Mouse (Mus musculus) neutrophil, adult 5-6 weeks (primary cell): ENCODE results near the gene Gpr155. TPM values are rescaled to one million over a fixed set of nuclear protein-coding genes. Genes with fewer than 3 reads are reported as not detected.

ENCODE experiments used
- ATAC-seq: fragments of 151-379, 151-347 bp; 2 replicates; pipeline ENCODE4 v1.8.0; 2017; ENCODE audit warnings: mild to moderate bottlenecking, moderate TSS enrichment; ENCODE audit not compliant: insufficient number of reproducible peaks, poor library complexity, low FRiP score, severe bottlenecking; ENCODE audit errors: extremely low read depth
- total RNA-seq: library from RNA; stranded (forward); fragments of 200-1000 nt; gene quantifications from 2 replicates; pipeline ENCODE4 v1.2.3, GENCODE M21; 2017

Gpr155 gene
- total RNA-seq, 1 experiment from 2014 or later: 24.3 TPM

DNA sequence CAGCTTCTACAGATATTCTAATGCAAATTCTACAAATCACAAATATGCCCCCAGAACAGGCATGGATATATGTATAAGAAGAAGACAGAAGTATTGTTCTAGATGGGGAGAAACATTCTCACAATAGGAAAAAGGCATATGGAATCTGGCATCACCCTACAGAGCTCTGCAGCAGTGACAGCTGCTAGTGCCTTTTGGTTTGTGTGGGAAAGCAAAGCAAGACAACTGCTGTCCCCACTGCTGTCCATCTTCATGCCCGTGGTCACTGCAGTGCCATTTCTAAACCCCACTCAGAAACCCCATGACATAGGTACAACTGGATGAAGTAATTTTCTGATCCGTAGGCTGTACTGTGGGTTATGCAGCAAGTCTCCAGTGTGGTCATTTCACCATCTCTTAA is 6.4 kb upstream of the Gpr155 start:
- no peak for ATAC-seq

DNA sequence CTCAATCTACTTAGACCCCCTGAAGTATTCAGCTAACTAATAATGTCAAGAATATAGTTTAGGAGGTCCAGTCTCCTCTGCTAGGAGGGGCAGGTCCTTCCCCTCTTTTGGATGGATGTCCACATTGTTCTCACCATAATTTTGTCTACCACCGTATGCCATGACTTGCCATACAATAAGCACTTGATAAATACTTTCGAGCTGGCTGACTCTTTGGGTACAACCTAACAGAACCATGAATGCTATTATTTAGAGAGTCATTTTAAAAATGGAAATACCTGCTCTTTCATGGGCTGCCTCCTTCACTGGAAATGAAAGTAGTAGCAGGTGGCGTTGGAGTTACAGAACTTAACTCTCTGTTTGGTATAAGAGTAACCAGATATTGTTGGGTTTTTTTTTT is 3.6 kb upstream of the Gpr155 start:
- ATAC-seq: no peak

DNA sequence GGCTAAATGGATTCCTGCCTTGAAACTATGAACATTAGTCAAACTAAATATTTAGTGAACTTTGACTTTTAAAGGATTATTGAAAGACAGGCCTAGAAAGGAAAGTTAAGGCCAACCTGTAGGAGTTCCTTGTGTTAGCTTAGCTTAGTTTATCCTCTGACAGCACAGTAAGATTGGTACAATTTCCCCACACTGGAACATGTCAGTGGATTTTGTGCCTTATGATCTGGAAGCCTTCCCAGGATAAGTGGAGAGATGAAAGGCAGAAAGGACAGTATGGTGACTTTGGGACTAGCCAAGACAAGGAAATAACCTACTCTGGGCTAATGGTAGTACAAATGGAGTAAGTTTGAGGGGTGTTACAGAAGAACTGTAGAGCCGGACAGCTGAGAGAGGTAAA is 1.4 kb upstream of the Gpr155 start:
- no peak for ATAC-seq

DNA sequence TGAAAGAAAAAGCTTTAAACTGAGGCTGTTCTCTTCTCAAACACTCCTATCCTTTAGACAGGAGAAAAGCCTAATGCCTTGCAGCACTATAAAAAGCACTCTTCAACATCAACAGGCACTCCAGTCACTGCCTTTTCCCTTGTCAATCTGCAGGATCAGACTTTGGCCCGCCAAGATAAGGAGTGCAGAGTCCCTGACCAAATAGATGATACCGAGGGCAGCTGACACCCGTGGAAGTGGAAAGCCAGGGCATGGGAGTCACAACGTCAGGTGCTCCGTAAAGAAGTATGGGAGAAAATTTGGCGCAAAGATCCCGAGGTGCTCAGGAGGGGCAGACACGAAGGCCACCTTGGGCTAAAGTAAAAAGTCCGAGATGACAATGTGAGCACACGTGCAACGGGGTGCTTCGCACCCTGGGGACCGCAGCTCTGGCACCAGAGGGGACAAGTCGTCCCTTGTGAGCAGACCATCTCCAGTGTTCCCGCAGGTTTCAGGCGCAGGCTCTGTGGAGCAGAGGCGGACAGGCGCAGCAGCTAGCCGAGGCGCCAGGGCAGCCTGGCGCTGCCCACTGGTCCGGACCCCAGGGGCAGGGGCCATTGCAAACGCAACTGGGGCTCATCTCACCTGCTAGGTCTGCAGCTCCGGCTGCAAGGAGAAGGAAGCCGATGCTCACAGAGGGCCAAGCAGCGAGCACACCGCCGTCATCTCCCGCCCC is 574 bp downstream of the Gpr155 start:
- ATAC-seq: no peak

DNA sequence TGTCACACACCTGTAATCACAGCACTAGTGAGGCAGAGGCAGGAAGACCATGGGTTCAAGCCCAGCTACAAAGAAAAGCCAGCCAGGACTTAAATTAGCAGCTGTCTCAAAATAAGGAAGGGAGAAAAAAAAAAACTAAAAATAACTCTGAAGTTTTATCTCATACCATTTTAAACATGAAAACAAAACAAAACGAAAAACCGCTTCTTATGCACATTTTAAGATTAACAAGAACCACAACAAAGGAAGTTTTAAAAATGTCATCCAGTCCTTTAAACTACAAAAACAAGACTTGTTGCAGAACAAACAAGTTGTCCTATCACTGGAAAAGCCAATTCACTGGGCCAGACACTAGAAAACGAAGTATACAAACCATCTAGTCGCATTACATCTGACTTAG is 1.2 kb downstream of the Gpr155 start:
- ATAC-seq: no peak

DNA sequence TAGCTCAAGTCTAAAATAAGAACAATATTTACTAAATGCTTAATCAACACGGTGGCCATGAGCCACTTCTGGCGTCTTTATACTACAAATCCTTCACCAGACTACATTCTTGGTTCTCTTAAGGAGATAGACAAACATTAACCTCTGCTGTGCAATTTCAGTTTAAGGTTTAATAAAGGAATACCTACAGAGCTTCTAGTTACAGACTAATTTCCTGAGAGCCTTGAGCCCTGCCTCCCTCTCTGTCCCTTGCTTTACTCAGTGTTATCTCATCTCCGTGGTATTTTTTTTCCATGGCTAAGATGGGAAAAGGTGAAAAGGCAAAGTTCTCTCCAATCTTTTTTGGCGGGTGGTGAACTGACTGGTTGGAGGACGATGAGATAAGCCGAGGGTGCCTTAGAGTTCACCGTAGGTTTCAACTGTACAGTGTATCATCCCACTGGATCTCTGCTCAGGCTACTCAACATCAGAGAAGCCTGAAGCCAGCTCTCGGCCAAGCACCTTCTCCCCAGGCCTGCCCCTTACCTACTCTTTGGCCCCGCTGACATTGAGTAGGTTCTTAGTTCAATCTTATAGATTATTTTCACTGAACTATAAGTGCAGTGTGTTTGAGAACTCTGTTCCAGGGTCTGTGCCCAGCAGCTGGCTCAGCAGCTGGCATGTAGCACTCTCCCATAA is 5.9 kb downstream of the Gpr155 start:
- no peak for ATAC-seq

DNA sequence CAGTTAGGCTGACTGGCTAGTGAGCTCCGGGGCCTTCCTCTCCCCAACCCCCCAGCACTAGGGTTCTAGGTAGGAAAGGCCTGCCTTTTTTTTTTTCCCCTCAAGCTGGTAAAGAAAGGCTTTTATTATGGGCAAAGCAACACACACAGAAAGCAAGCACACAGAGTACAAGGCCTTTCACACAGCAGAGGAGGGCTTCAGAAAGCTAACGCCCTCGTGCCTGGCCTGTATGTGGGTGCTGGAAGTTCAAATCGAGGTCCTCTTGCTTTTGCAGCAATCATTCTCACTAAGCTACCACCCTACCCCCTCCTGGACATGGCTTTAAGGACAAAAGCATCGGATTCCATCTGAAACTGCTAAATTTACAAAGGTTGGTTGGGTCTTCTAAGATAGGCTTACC is 6.7 kb downstream of the Gpr155 start:
- no peak for ATAC-seq

DNA sequence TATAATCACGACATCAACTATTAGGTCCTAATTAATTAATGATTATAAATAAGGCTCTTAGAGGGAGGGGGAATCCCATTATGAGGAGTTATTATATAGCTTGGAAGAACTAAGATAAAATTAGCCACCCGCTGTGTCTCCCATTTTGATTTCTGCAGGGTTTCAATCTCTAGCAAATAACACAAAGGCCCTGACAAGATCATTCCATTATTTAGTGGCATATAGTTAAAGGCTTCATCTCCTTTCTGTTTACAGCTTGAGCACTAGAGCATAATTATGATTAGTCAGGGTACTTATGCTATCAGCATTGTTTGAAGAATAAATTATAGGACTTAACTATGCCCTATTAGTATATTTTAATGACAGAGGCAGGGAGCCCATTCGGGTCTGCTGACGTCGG is 8.0 kb downstream of the Gpr155 start:
- no peak for ATAC-seq

DNA sequence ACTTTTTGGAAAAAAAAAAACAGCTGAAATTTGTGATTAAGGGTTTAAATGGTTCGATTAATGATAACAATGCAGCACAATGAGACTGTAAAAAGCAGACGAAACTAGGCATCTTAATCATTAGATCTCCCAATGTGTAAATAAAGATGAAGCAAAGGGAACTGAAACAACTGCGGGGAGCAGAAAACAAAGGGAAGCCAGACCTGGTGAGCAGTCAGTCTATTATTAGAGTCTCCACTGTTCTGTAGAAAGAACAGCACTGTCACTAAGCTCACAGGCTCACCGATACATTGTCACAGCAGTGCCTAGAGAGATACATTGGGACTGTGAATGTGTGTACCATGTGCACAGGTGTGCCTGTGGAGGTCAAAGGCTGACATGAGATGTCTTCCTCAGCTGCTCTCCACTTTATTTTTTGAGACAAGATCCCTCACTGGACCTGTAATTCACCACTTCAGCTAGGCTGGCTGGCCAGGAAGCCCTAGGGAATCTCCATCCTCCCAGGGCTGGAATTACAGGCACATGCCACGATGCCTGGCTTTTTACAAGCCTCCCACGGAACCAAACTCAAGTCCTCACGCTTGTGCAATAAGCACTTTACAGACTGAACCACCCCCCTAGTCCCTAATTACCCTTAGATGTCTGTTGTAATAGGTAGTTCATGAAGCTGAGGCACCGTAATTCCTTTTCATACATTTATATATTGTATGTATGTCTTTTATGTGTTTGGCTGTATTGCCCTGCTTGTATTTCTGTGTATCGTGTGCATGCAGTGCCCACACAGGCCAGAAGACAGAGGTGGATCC is 14.6 kb downstream of the Gpr155 start:
- peak; percentile 60; the same call in 1 of the 2 replicates for ATAC-seq

DNA sequence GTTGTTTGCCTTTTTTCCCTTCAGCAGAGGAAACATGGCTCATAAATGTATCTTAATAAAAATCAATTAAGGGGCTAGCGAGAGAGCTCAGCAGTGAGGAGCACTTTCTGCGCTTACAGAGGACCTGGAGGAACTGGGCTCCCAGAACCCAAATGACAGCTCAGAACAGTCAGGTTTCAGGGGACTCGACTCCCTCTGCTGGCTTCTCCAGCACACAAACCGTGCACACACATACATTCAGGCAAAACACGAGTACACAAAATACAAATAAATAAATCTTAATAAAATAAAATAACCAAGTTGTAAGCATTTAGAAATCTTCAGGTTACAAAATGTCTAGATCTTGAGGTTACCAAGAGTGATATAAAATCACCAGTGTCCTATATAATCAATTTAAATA is 22.9 kb downstream of the Gpr155 start:
- ATAC-seq: no peak

DNA sequence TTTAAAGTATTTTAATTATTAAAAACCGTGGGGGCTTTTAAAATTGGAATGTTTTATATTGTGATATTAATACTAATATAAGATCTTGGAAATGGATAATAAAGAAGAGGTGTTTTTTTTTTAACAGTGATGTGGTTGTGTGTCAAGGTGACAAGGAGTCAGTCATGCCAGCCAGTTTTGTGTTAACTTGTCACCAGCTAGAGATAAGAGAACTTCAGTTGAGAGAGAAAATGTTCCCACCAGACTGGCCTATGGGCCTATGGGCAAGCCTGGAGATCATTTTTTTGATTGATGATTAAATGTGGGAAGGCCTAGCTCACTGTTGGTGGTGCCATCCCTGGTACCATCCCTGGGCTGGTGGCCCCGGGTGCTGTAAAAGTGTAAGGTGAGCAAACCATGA is 25.8 kb downstream of the Gpr155 start:
- no peak for ATAC-seq

DNA sequence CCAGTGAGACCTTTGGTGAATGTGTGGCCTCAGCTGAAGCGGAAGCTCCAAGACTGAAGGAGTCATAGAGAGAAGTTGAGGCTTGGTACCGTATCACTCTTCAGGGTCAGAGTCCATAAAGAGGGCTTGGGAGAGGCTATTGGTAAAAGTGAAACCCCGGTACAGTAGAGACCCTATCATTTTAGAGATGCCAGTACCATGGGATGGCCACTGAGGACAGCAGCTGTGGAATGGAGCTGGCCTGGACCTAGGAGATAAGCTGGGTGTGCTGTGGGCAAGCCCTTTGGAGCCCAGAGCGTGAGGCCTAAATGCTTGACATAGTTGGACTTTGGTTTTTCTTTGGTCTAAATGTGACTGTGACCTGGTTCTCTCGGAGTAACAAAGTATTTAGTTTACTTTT is 26.4 kb downstream of the Gpr155 start:
- ATAC-seq: no peak

DNA sequence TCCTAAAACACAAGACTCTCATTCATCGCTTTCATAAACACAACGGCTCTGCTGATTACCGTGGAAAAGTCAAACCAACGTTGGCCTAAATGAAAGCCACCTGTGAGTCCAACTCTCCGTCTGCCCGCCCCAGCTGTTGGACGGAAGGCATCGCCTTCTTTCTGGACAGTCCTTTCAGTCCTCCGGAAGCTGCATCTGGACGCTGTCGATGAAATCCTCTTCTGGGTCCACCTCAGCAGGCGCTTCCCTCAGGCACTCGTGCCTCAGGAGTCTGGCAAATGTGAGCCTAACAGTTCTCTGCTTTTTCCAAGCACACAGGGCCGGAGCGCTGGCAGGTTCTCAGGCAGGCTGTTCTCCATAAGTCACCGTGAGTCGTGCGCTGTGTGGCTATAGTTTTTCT is 29.4 kb downstream of the Gpr155 start:
- no peak for ATAC-seq

DNA sequence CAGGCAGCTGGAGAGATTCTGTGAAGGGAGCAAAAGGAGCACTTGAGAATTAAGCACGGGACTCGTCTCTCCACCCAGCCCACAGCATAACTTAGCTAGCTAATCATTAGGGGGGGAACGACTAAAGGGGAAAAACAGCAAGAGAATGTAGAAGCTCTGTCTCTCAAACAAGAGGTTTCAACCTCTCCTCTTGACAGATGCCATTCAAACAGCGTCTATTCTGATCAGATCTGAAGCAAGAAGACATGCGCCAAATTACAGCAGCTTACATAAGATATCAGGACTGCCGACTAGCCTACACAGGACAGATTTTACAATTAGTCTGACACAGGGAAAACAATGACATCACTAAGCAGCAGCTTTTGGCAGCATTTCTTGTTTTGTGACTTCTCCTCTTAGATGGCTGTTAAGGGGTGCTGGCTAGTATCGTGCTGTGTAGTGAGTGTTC is 34.4 kb downstream of the Gpr155 start:
- no peak for ATAC-seq

DNA sequence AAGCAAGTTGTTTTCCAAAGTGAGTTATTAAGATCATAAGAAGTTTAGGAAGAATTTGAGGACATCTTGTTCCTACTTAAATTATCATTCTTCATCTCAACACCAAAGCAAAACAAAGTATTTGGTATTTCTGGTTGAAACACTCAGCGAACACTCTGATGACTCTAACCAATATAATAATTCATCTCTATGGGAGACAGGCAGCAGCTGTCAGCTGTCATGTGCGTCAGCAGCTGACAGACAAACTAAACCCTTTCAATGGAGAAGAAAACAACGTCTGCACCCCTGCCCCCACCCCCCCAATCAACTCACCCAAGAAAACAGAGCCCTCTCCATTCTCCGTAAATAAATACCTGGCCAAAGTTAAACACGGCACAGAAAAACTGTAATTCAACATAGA is 34.9 kb downstream of the Gpr155 start:
- ATAC-seq: no peak

DNA sequence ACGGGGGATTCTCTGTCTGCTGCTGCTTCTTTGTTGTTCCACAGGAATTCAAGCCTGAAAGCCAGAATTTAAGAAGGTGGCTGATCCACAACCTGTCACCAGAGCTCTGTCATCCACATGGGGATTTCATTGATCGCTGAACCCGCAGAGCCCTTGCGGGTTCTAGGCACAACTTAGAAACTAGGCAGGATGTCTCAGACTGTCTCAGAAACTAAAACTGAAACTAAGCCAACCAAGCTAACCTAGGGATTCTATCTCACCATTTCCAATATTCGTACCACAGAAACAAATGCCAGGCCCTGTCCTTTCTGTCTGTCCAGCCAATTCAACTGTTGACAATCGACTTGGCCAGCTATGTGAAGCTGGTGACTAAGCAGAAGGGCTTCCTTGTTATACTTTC is 38.2 kb downstream of the Gpr155 start:
- ATAC-seq: no peak

DNA sequence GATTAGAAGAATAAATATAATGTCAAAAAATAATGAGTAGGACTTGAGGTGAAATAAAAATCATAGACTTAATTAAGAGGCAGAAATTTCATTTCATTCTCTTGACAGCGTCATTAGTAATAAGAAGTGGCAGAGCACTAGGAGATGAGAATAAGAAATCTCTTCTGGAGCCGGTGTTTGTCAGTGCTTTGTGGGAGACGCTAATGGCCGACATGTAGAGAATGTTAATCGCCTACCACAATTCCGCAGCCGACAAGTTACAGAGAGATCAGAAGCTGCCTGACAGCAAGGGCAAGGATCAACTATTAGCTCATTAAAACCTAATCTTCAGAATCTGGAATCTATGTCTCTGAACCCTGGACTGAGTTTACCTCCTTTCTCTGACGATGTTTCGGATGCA is 38.6 kb downstream of the Gpr155 start:
- ATAC-seq: no peak

DNA sequence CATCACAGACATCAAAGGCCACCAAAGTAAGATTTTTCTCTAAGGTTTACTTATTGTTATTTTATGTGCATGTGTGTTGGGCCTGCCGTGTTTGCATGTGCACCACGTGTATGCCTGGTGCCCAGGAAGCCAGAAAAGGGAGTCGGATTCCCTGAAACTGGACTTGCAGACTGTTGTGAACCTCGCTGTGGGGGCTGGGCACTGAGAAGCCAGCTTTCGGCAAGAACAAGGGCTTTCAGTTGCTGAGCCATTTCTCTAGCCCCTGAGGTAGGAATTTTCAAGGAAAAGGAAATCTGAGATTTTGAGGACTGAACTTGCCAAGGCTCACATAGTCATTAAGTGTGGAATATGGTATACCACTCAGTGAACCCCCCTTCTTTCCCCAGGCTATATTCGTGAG is 39.2 kb downstream of the Gpr155 start:
- no peak for ATAC-seq

DNA sequence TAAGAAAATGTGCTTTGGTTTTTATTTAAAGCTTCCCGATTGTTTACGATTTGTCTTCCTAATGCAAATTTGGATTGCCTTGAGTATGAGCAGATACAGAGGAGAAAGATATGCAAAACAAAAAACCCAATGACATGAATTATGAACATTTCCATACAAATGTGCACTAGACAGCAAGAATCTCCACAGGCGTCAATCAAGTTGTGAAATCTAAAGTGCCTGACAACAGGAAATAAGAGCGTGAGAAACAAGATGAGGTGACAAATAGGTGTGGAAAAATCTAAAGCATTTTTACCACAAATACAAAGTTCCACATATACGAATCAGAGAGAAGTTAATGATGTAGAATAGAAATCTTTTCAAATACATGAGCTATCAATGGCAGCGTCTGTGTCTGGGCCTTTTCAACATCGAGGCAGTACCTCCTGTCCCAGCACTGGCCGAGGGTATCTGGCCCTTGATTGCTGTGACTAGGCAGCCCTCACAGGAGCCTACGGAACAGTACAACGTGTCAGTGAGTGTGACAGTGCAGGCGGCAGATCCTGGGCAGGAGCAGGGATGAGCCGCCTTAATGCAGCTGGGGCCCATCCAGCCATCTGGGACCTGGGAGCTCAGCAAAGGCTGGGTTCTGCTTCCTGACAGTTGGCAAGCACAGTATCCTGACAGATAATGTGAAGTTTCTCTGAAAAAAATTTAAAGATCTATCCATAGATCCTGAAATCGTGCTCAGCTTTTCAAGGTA is 39.9 kb downstream of the Gpr155 start:
- ATAC-seq: no peak
